Mouse (Mus musculus) liver, embryonic 13.5 days (tissue): Measurements from ENCODE around the gene Wbp2nl. TPM values are rescaled to one million over a fixed set of nuclear protein-coding genes. Genes with fewer than 3 reads are reported as not detected.

Experiments used
- ATAC-seq: fragments of 200-750 bp; cut with Nextera tagmentation; 2 replicates; pipeline ENCODE4 v1.8.0; 2017; ENCODE audit warnings: low read depth, mild to moderate bottlenecking, moderate number of reproducible peaks, moderate library complexity
- DNase-seq: peaks from one replicate; pipeline ENCODE4 v3.0.0; 2022
- H3K27ac ChIP-seq: fragments of 300-500 bp; sonication (generic); 2 replicates; pipeline ENCODE4 v1.5.1; 2015; ENCODE audit warnings: moderate library complexity, mild to moderate bottlenecking, inconsistent platforms
- H3K27me3 ChIP-seq: fragments of 300-500 bp; sonication (generic); 2 replicates; pipeline ENCODE4 v1.6.1; 2015; ENCODE audit warnings: mild to moderate bottlenecking, inconsistent platforms
- H3K36me3 ChIP-seq: fragments of 300-500 bp; sonication (generic); 2 replicates; pipeline ENCODE4 v1.6.1; 2015; ENCODE audit warnings: mild to moderate bottlenecking, inconsistent platforms
- H3K4me1 ChIP-seq: fragments of 300-500 bp; sonication (generic); replicated peaks from 2 replicates; pipeline ENCODE4 v1.6.1; 2015; ENCODE audit warnings: inconsistent platforms
- H3K4me2 ChIP-seq: fragments of 300-500 bp; sonication (generic); 2 replicates; pipeline ENCODE4 v1.6.1; 2015; ENCODE audit warnings: inconsistent platforms, mild to moderate bottlenecking, moderate library complexity
- H3K4me3 ChIP-seq: fragments of 300-500 bp; sonication (generic); replicated peaks from 2 replicates; pipeline ENCODE4 v1.5.1; 2015; ENCODE audit warnings: mild to moderate bottlenecking, inconsistent platforms
- H3K9ac ChIP-seq: fragments of 300-500 bp; sonication (generic); 2 replicates; pipeline ENCODE4 v1.6.1; 2015; ENCODE audit warnings: mild to moderate bottlenecking, inconsistent platforms
- H3K9me3 ChIP-seq: fragments of 300-500 bp; sonication (generic); replicated peaks from 2 replicates; pipeline ENCODE4 v1.6.1; 2016; ENCODE audit warnings: inconsistent platforms
- WGBS: fragments of 180-500 bp; shearing (Covaris S2); methylation state at CpG from one replicate; pipeline ENCODE4 v1.1.7; 2015; ENCODE audit not compliant: insufficient replicate concordance; 5-methylcytosine and 5-hydroxymethylcytosine counted together
- polyA plus RNA-seq: library from polyadenylated mRNA; unstranded; fragments of >200 nt; fragmentation: Nextera tagmentation; extraction: Ambion mirVana; gene quantifications from 2 replicates; pipeline ENCODE4 v1.2.1, GENCODE M21; 2015

Wbp2nl gene
- polyA plus RNA-seq, 1 experiment from 2014 or later, result 0.12 TPM

DNA sequence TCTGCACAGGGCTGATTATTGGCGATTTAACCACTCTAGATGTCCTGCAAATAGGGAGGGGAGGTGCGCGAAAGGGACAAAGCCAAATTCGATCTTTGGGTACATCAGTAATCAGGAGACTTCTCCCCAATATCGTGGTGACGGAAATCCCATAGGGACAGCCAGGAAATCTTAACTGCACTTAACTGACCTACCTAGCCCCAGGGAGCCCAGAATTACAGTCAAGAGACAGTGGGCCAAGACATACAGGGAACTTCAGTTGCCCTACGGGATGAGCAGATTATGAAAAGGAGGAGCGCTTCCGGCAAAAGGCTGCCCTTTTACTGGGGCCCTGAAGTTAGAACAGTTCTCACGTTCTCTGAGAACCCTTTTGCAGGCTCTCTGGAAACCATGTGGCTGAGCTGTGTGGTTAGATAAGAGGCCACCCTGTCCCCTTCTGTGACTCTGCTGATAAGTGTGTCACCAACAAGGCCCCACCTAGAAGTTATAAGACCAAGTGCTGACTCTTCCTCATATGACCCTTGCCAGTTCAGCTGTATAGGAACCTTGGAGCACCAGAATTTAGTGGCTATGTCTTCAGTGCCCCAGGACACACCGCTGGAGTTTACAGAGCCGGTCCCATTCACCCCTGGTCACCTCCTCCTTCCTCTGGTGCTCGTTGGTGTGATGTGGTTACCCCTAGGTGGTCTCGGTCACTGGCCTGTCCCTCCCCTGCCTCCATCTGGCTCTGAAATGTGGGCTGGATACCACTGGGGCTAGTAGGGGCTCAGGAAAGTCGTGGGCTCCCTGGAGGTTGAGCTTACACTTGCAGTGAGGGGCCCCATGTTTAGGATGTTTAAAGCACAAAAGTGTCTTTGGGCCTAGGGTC, 43.2 kb downstream of the Wbp2nl start:
- Histone ChIP-seq H3K27me3 (no peaks in the 10 kb centered on the region), H3K9ac (peak overlapping the region; percentile 97), H3K4me3 (peak overlapping the region; percentile 83), H3K4me1 (peaks cover 82% of the 10 kb centered on the region), H3K27ac (peak overlapping the region; percentile 100), H3K9me3 (no peaks in the 10 kb centered on the region), H3K4me2 (peak overlapping the region; percentile 97), H3K36me3 (peaks cover 28% of the 10 kb centered on the region)
- peak; percentile 67 for ATAC-seq
- 7% methylated on average over 15 of the region's 15 CpGs for WGBS
- DNase-seq, result peak; percentile 90

- Histone ChIP-seq H3K4me3 (peak overlapping the region; percentile 83), H3K9me3 (no peaks in the 10 kb centered on the region), H3K9ac (peak overlapping the region; percentile 97), H3K36me3 (peaks cover 31% of the 10 kb centered on the region), H3K4me1 (peaks cover 82% of the 10 kb centered on the region), H3K4me2 (peak overlapping the region; percentile 97), H3K27ac (peak overlapping the region; percentile 100), H3K27me3 (no peaks in the 10 kb centered on the region)
- no peak for DNase-seq
- WGBS, result 32% methylated on average over 5 of the region's 5 CpGs
- no peak for ATAC-seq
These were observed 43.8 kb downstream of the Wbp2nl start for GRCm38 (mm10) chr15:82342543-82342935.

GRCm38 (mm10) chr15:82343368-82344287, 44.9 kb downstream of the Wbp2nl start:
- DNase-seq (no peak), ATAC-seq (no peak)
- H3K4me1 ChIP-seq, result peaks cover 85% of the 10 kb centered on the region
- H3K4me3 ChIP-seq, result peak overlapping the region; percentile 83
- no peaks in the 10 kb centered on the region for H3K27me3 ChIP-seq
- peak overlapping the region; percentile 100 for H3K27ac ChIP-seq
- no peaks in the 10 kb centered on the region for H3K9me3 ChIP-seq
- H3K36me3 ChIP-seq, result peaks cover 42% of the 10 kb centered on the region
- peak overlapping the region; percentile 97 for H3K9ac ChIP-seq
- 82% methylated on average over 27 of the region's 27 CpGs for WGBS
- H3K4me2 ChIP-seq, result peak overlapping the region; percentile 97

DNA sequence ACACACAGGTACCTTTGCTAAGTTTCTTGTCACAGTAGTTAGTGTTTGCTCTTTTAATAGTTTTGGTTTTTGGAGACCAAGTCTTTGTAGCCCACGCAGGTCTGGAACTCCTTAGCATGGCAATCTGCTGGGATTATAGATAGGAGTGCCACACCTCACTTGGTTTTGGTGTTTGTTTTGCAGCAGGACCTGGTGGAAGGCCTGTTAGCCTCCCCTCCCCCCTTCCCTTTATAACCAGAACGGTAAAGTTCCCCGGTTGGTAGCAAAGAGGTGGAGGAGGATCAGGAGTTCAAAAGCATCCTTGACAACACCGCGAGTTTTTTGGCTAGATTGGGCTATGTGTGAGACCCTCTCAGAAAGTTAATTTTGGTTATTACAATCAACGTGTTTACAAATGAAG, 46.2 kb downstream of the Wbp2nl start:
- H3K36me3 ChIP-seq, result peaks cover 56% of the 10 kb centered on the region
- WGBS, result 54% methylated on average over 6 of the region's 6 CpGs
- ATAC-seq (no peak), DNase-seq (no peak)
- peak overlapping the region; percentile 97 for H3K4me2 ChIP-seq
- H3K27ac ChIP-seq, result peak overlapping the region; percentile 100
- peak overlapping the region; percentile 97 for H3K9ac ChIP-seq
- H3K4me1 ChIP-seq, result peaks cover 88% of the 10 kb centered on the region
- no peaks in the 10 kb centered on the region for H3K27me3 ChIP-seq
- peak overlapping the region; percentile 83 for H3K4me3 ChIP-seq
- no peaks in the 10 kb centered on the region for H3K9me3 ChIP-seq

DNA sequence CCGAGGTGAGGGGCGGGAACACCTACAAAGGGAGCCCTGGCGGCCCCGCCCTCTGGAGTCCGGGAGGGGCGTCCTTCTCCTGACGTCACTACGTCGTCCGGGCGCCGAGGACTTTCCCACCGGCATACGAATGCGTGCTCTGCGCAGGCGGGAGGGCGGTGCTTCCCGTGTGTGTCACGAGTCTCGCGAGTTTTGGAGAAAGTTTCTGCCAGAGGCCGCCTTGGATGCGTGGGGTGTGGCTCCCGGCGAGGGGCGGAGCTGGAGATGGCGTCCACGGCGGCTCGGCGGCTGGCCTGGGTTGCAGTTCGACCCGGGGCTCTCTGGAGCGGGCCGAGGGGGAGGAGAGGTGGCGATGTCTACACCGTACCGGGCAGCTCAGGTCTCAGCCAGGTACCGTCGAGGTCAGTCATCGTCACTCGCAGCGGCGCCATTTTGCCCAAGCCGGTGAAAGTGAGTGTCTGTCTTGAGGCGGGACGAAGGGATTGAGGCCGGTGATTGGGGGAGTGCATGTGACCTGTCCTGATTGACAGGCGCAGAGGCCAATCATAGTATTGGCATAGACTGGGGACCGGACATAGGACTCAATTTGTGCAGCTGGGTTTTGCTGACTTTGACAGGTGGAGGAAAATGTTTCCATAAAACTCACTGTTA, 47.2 kb downstream of the Wbp2nl start:
- peaks cover 88% of the 10 kb centered on the region for H3K4me1 ChIP-seq
- under 1% methylated on average over 51 of the region's 51 CpGs for WGBS
- ATAC-seq (peak; percentile 83), DNase-seq (peak; percentile 99)
- H3K4me3 ChIP-seq, result peak overlapping the region; percentile 77
- peak overlapping the region; percentile 85 for H3K9ac ChIP-seq
- H3K9me3 ChIP-seq, result no peaks in the 10 kb centered on the region
- peak overlapping the region; percentile 94 for H3K27ac ChIP-seq
- peak overlapping the region; percentile 97 for H3K4me2 ChIP-seq
- peaks cover 65% of the 10 kb centered on the region for H3K36me3 ChIP-seq
- H3K27me3 ChIP-seq, result no peaks in the 10 kb centered on the region

- Histone ChIP-seq H3K36me3 (peaks cover 68% of the 10 kb centered on the region), H3K27me3 (no peaks in the 10 kb centered on the region), H3K9ac (peak overlapping the region; percentile 85), H3K9me3 (no peaks in the 10 kb centered on the region), H3K27ac (peak overlapping the region; percentile 94), H3K4me3 (peak overlapping the region; percentile 77), H3K4me1 (peaks cover 92% of the 10 kb centered on the region), H3K4me2 (peak overlapping the region; percentile 89)
- DNase-seq (no peak), ATAC-seq (no peak)
- WGBS, result 31% methylated on average over 14 of the region's 14 CpGs
These were observed 48.0 kb downstream of the Wbp2nl start for GRCm38 (mm10) chr15:82346580-82347302.

GRCm38 (mm10) chr15:82347303-82347676, 48.5 kb downstream of the Wbp2nl start:
- no peak for ATAC-seq
- no peaks in the 10 kb centered on the region for H3K9me3 ChIP-seq
- WGBS, result 62% methylated on average over 4 of the region's 4 CpGs

GRCm38 (mm10) chr15:82347852-82348251, 49.1 kb downstream of the Wbp2nl start:
- peaks cover 92% of the 10 kb centered on the region for H3K4me1 ChIP-seq
- no peak for DNase-seq
- H3K4me3 ChIP-seq, result peak overlapping the region; percentile 77
- ATAC-seq, result no peak
- no peaks in the 10 kb centered on the region for H3K27me3 ChIP-seq
- H3K4me2 ChIP-seq, result peak overlapping the region; percentile 89
- H3K27ac ChIP-seq, result peak overlapping the region; percentile 94
- 86% methylated on average over 12 of the region's 12 CpGs for WGBS
- peaks cover 70% of the 10 kb centered on the region for H3K36me3 ChIP-seq
- H3K9me3 ChIP-seq, result no peaks in the 10 kb centered on the region
- peak overlapping the region; percentile 85 for H3K9ac ChIP-seq

More at GRCm38 (mm10) chr15:82347303-82347676, 48.5 kb downstream of the Wbp2nl start:
- peaks cover 70% of the 10 kb centered on the region for H3K36me3 ChIP-seq
- H3K9ac ChIP-seq, result peak overlapping the region; percentile 85
- H3K27ac ChIP-seq, result peak overlapping the region; percentile 94
- no peak for DNase-seq
- H3K4me3 ChIP-seq, result peak overlapping the region; percentile 77
- peak overlapping the region; percentile 89 for H3K4me2 ChIP-seq
- no peaks in the 10 kb centered on the region for H3K27me3 ChIP-seq
- peaks cover 92% of the 10 kb centered on the region for H3K4me1 ChIP-seq

GRCm38 (mm10) chr15:82348258-82348998, 49.7 kb downstream of the Wbp2nl start:
- peak overlapping the region; percentile 94 for H3K27ac ChIP-seq
- peaks cover 92% of the 10 kb centered on the region for H3K4me1 ChIP-seq
- no peaks in the 10 kb centered on the region for H3K9me3 ChIP-seq
- peak overlapping the region; percentile 85 for H3K9ac ChIP-seq
- peaks cover 65% of the 10 kb centered on the region for H3K36me3 ChIP-seq
- 65% methylated on average over 8 of the region's 8 CpGs for WGBS
- no peak for DNase-seq
- peak overlapping the region; percentile 77; the same call in 1 of the 2 replicates for H3K4me3 ChIP-seq
- H3K4me2 ChIP-seq, result peak overlapping the region; percentile 89
- ATAC-seq, result no peak
- no peaks in the 10 kb centered on the region for H3K27me3 ChIP-seq

DNA sequence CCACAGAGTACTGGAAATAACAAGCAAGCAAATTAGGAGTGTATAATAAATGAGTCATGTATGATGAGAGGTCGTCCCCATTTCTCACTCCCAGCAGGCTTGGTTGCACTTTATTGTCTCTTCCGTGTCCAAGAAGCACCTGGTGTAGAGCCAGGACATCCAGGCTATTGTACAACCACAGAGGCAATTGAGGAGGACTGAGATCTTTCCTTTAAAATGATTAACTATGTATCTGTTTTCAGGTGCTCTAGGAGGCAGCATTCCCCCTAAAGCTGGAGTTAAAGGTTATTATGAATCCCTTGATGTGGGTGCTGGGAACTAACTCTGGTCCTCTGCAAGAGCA, 50.2 kb downstream of the Wbp2nl start:
- peak overlapping the region; percentile 31; the same call in 1 of the 2 replicates for H3K9ac ChIP-seq
- WGBS, result 86% methylated on average over 2 of the region's 2 CpGs
- H3K27ac ChIP-seq, result peak overlapping the region; percentile 94

More for the DNA sequence above, 50.2 kb downstream of the Wbp2nl start:
- Histone ChIP-seq H3K27me3 (no peaks in the 10 kb centered on the region), H3K4me1 (peaks cover 87% of the 10 kb centered on the region), H3K36me3 (peaks cover 60% of the 10 kb centered on the region), H3K4me2 (peak overlapping the region; percentile 89; the same call in 1 of the 2 replicates), H3K4me3 (no peak overlapping the region), H3K9me3 (no peaks in the 10 kb centered on the region)
- DNase-seq, result no peak
- no peak for ATAC-seq
